Mouse (Mus musculus) liver, embryonic 16.5 days (tissue): ENCODE results near the gene Trpm1. TPM values are rescaled to one million over a fixed set of nuclear protein-coding genes. Genes with fewer than 3 reads are reported as not detected.
A peak's percentile ranks its signal among the peaks of the same experiment; 100 is the strongest.

ENCODE experiments used
- ATAC-seq: fragments of 200-750 bp; cut with Nextera tagmentation; 2 replicates; pipeline ENCODE4 v1.8.0; 2017; ENCODE audit warnings: low read depth, mild to moderate bottlenecking, moderate number of reproducible peaks, moderate library complexity
- H3K27ac ChIP-seq: fragments of 300-500 bp; sonication (generic); 2 replicates; pipeline ENCODE4 v1.5.1; 2014; ENCODE audit warnings: mild to moderate bottlenecking, low read length
- H3K27me3 ChIP-seq: fragments of 300-500 bp; sonication (generic); 2 replicates; pipeline ENCODE4 v1.6.1; 2014; ENCODE audit warnings: low read depth, low read length, mixed read lengths; ENCODE audit not compliant: control insufficient read depth, insufficient read depth
- H3K36me3 ChIP-seq: fragments of 300-500 bp; sonication (generic); 2 replicates; pipeline ENCODE4 v1.6.1; 2014; ENCODE audit warnings: mild to moderate bottlenecking; ENCODE audit not compliant: control insufficient read depth, insufficient read depth
- H3K4me1 ChIP-seq: fragments of 300-500 bp; sonication (generic); 2 replicates; pipeline ENCODE4 v1.6.1; 2014; ENCODE audit warnings: low read depth, low read length, mixed read lengths; ENCODE audit not compliant: control insufficient read depth
- H3K4me2 ChIP-seq: fragments of 300-500 bp; sonication (generic); 2 replicates; pipeline ENCODE4 v1.6.1; 2014; ENCODE audit warnings: low read depth, low read length, mixed read lengths
- H3K4me3 ChIP-seq: fragments of 300-500 bp; sonication (generic); 2 replicates; pipeline ENCODE4 v1.5.1; 2014; ENCODE audit warnings: low read depth, mild to moderate bottlenecking, low read length
- H3K9ac ChIP-seq: fragments of 300-500 bp; sonication (generic); 2 replicates; pipeline ENCODE4 v1.6.1; 2014; ENCODE audit warnings: low read depth, low read length
- H3K9me3 ChIP-seq: fragments of 300-500 bp; sonication (generic); replicated peaks from 2 replicates; pipeline ENCODE4 v1.6.1; 2016; ENCODE audit warnings: low read length; ENCODE audit not compliant: control insufficient read depth
- WGBS: fragments of 180-500 bp; shearing (Covaris S2); extraction: QIAGEN DNeasy Blood & Tissue Kit; methylation state at CpG from one replicate; pipeline ENCODE4 v1.1.7; 2014; ENCODE audit not compliant: insufficient replicate concordance; 5-methylcytosine and 5-hydroxymethylcytosine counted together
- polyA plus RNA-seq: library from polyadenylated mRNA; unstranded; fragments of >200 nt; fragmentation: Nextera tagmentation; extraction: Ambion mirVana; gene quantifications from 2 replicates; pipeline ENCODE4 v1.2.1, GENCODE M21; 2015

Trpm1 gene
- polyA plus RNA-seq, 1 experiment from 2014 or later: not detected

- no peak overlapping the region for H3K9ac ChIP-seq
- no peaks in the 10 kb centered on the region for H3K36me3 ChIP-seq
- no peaks in the 10 kb centered on the region for H3K27me3 ChIP-seq
- H3K27ac ChIP-seq: no peak overlapping the region
- H3K4me2 ChIP-seq: no peak overlapping the region
- WGBS: 24% methylated on average over 3 of the region's 3 CpGs
- no peak overlapping the region for H3K4me3 ChIP-seq
- no peaks in the 10 kb centered on the region for H3K9me3 ChIP-seq
- ATAC-seq: no peak
- H3K4me1 ChIP-seq: no peaks in the 10 kb centered on the region
Measured at GRCm38 (mm10) chr7:64279548-64279947, 125.9 kb downstream of the Trpm1 start.

DNA sequence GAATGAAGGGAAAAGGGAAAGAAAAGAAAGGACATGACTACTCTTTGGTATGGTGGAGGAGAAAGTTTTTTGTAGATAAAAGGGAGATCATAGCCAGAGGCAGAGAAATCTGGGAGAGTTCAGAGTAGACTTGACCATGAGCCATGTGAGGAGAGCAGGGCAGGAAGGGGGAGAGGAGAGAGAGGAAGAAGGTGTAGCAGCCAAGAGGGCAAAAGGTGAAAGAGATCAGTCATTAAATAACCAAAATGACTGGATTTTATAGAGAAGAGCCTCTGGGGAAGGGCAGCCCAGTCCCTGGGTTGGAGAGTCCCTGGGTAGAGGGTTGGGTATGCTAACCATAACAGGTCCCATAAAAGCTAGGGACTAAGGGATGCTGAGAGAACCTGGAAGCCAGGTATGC, 132.9 kb downstream of the Trpm1 start:
- no peaks in the 10 kb centered on the region for H3K27me3 ChIP-seq
- H3K4me1 ChIP-seq: peaks cover 11% of the 10 kb centered on the region
- no peak for ATAC-seq
- H3K9me3 ChIP-seq: no peaks in the 10 kb centered on the region
- H3K9ac ChIP-seq: no peak overlapping the region
- peak overlapping the region; percentile 88 for H3K4me2 ChIP-seq
- H3K27ac ChIP-seq: no peak overlapping the region
- H3K36me3 ChIP-seq: no peaks in the 10 kb centered on the region
- H3K4me3 ChIP-seq: no peak overlapping the region; the same call in 1 of the 2 replicates

GRCm38 (mm10) chr7:64287414-64288091, 133.9 kb downstream of the Trpm1 start, which contains the start of gene Mtmr10:
Mtmr10 (plus strand) TSS chr7:64287653.
- Histone ChIP-seq H3K27me3 (no peaks in the 10 kb centered on the region), H3K4me1 (peaks cover 11% of the 10 kb centered on the region), H3K4me3 (peak within 1 kb of the TSS; percentile 79), H3K36me3 (no peaks in the 10 kb centered on the region), H3K27ac (peak within 1 kb of the TSS; percentile 74), H3K4me2 (peak within 1 kb of the TSS; percentile 88), H3K9me3 (no peaks in the 10 kb centered on the region), H3K9ac (peak within 1 kb of the TSS; percentile 76)
- under 1% methylated on average over 77 of the region's 77 CpGs for WGBS
- peak; percentile 98 for ATAC-seq

DNA sequence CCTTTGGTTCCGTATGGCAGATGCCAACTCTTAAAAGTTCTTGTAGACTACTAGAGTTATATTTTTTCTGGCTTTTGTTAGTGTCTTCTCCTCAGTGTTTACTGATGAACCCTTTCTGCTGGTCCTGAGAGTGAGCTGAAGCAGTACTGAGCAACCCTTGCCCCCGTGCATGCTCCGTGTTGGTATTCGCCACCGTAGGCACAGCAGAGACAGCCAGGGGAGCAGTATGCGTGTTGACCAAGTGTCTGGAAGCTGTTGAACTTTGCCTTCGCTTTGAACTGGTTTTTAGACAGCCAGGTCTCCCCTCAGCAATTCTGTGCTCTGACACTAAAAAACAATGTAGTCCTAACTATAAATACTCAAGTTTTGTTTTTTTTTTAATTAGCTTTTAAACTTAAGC, 135.8 kb downstream of the Trpm1 start:
- Histone ChIP-seq H3K4me2 (0 out of 2 replicates have a peak overlapping the region, but pooled peaks have one; percentile 24), H3K9me3 (no peaks in the 10 kb centered on the region), H3K27ac (no peak overlapping the region), H3K4me1 (peaks cover 11% of the 10 kb centered on the region), H3K36me3 (no peaks in the 10 kb centered on the region), H3K9ac (no peak overlapping the region), H3K27me3 (no peaks in the 10 kb centered on the region), H3K4me3 (no peak overlapping the region)
- ATAC-seq: peak; percentile 33
- WGBS: 79% methylated on average over 7 of the region's 7 CpGs

DNA sequence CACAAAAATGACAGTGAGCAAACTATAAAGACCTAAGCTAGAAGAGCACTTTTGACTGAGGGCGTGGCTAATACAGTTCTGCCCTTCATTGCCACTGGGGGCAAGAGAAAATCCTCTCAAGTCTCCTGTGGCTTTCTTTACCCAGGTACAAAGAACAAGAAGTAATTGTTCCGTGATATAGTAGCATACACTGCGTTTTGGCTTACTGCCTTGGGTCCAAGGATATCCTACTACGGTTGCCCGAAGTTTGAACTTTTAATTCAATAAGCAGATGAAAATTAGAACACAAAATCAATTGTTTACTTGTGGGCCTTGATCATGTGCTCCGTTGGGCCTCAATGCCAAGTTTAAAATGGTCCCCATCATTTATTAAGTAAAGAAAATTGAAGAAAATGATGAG, 136.8 kb downstream of the Trpm1 start:
- Histone ChIP-seq H3K27me3 (no peaks in the 10 kb centered on the region), H3K9me3 (no peaks in the 10 kb centered on the region), H3K4me1 (peaks cover 11% of the 10 kb centered on the region), H3K4me2 (no peak overlapping the region), H3K27ac (no peak overlapping the region), H3K9ac (no peak overlapping the region), H3K4me3 (no peak overlapping the region), H3K36me3 (no peaks in the 10 kb centered on the region)
- WGBS: 68% methylated on average over 6 of the region's 6 CpGs
- no peak for ATAC-seq

DNA sequence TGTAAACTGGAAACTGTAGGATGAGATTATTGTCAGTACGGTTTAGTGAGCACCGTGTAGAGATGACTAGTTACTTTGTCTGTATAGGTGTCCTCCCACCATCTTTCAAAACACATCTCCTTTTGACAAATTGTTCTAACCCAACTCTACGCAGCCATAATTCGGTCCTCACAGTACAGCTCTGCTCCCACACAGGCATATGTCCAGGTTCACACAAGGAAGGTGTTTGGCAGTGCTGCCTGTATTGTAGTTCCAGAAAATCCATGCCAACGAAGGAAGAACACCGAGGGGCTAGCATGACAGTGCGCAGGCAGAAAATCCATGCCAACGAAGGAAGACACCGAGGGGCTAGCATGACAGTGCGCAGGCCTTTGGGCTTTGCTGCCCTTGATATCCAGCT, 138.1 kb downstream of the Trpm1 start:
- Histone ChIP-seq H3K9me3 (no peaks in the 10 kb centered on the region), H3K4me2 (no peak overlapping the region), H3K9ac (no peak overlapping the region), H3K27ac (no peak overlapping the region), H3K36me3 (no peaks in the 10 kb centered on the region), H3K4me3 (no peak overlapping the region), H3K4me1 (peaks cover 9% of the 10 kb centered on the region), H3K27me3 (no peaks in the 10 kb centered on the region)
- ATAC-seq: no peak
- WGBS: 77% methylated on average over 10 of the region's 10 CpGs

GRCm38 (mm10) chr7:64296286-64297010, 142.8 kb downstream of the Trpm1 start:
- no peaks in the 10 kb centered on the region for H3K27me3 ChIP-seq
- 75% methylated on average over 5 of the region's 5 CpGs for WGBS
- ATAC-seq: no peak

GRCm38 (mm10) chr7:64310241-64310640, 156.6 kb downstream of the Trpm1 start:
- Histone ChIP-seq H3K9me3 (no peaks in the 10 kb centered on the region), H3K27ac (no peak overlapping the region), H3K27me3 (no peaks in the 10 kb centered on the region), H3K36me3 (no peaks in the 10 kb centered on the region), H3K4me1 (no peaks in the 10 kb centered on the region), H3K4me3 (no peak overlapping the region), H3K4me2 (no peak overlapping the region), H3K9ac (no peak overlapping the region)
- WGBS: 72% methylated on average over 7 of the region's 7 CpGs
- no peak for ATAC-seq

More at GRCm38 (mm10) chr7:64296286-64297010, 142.8 kb downstream of the Trpm1 start:
- H3K36me3 ChIP-seq: no peaks in the 10 kb centered on the region
- no peak overlapping the region for H3K4me2 ChIP-seq
- no peak overlapping the region for H3K9ac ChIP-seq
- no peaks in the 10 kb centered on the region for H3K9me3 ChIP-seq
- no peak overlapping the region for H3K4me3 ChIP-seq
- H3K4me1 ChIP-seq: no peaks in the 10 kb centered on the region; the same call in 1 of the 2 replicates
- H3K27ac ChIP-seq: no peak overlapping the region

- no peak for ATAC-seq
- no peaks in the 10 kb centered on the region for H3K36me3 ChIP-seq
- H3K27ac ChIP-seq: no peak overlapping the region
Measured at GRCm38 (mm10) chr7:64310756-64311155, 157.1 kb downstream of the Trpm1 start.

More at GRCm38 (mm10) chr7:64310756-64311155, 157.1 kb downstream of the Trpm1 start:
- 43% methylated on average over 2 of the region's 2 CpGs for WGBS
- Histone ChIP-seq H3K4me2 (no peak overlapping the region), H3K9ac (no peak overlapping the region), H3K4me3 (no peak overlapping the region), H3K4me1 (no peaks in the 10 kb centered on the region), H3K27me3 (no peaks in the 10 kb centered on the region), H3K9me3 (no peaks in the 10 kb centered on the region)
